Mouse (Mus musculus) heart, adult 2 months (tissue): ENCODE results near the gene Iah1. TPM values are rescaled to one million over a fixed set of nuclear protein-coding genes. Genes with fewer than 3 reads are reported as not detected.

Experiments used
- DNase-seq, 2 experiments: peaks; one replicate each; pipeline ENCODE4 v3.0.0; 2021
- H3K27ac ChIP-seq: fragments of 200-600 bp; 2 replicates; pipeline ENCODE4 v1.8.1; 2022
- H3K27me3 ChIP-seq: fragments of 200-500 bp; 2 replicates; pipeline ENCODE4 v1.6.1; 2012; ENCODE audit warnings: mild to moderate bottlenecking, low read length, inconsistent platforms, mixed read lengths; ENCODE audit not compliant: control insufficient read depth, insufficient read depth
- H3K36me3 ChIP-seq: fragments of 200-500 bp; 2 replicates; pipeline ENCODE4 v1.6.1; 2012; ENCODE audit warnings: low read length, inconsistent platforms; ENCODE audit not compliant: control insufficient read depth, insufficient read depth
- H3K4me1 ChIP-seq: fragments of 200-500 bp; 2 replicates; pipeline ENCODE4 v1.6.1; 2011; ENCODE audit warnings: low read length; ENCODE audit not compliant: control insufficient read depth, insufficient read depth
- H3K4me3 ChIP-seq: fragments of 200-600 bp; 2 replicates; pipeline ENCODE4 v1.8.1; 2022
- H3K79me2 ChIP-seq: fragments of 200-500 bp; replicated peaks from 2 replicates; pipeline ENCODE4 v1.6.1; 2012; ENCODE audit warnings: mild to moderate bottlenecking, inconsistent platforms, low read length, moderate library complexity, mixed read lengths; ENCODE audit not compliant: control insufficient read depth, insufficient read depth
- H3K9ac ChIP-seq: fragments of 200-500 bp; 2 replicates; pipeline ENCODE4 v1.6.1; 2012; ENCODE audit warnings: low read depth, mild to moderate bottlenecking, control low read depth, inconsistent platforms, low read length, mixed read lengths
- CTCF ChIP-seq: fragments of 200-600 bp; IDR thresholded peaks from 2 replicates; pipeline ENCODE4 v1.8.1; 2022; ENCODE audit warnings: antibody characterized with exemption, mild to moderate bottlenecking, moderate library complexity
- EP300 ChIP-seq: fragments of 200-500 bp; IDR thresholded peaks from 2 replicates; pipeline ENCODE4 v1.6.1; 2011; ENCODE audit warnings: low read depth, low read length, control low read depth; ENCODE audit not compliant: insufficient read depth
- POLR2A ChIP-seq: fragments of 200-500 bp; IDR thresholded peaks from 2 replicates; pipeline ENCODE4 v1.6.1; 2011; ENCODE audit warnings: mild to moderate bottlenecking, low read depth, low read length, control low read depth; ENCODE audit not compliant: insufficient read depth
- WGBS: fragments of 180-500 bp; shearing (Covaris S2); methylation state at CpG from one replicate; pipeline ENCODE4 v1.1.7; 2018; 5-methylcytosine and 5-hydroxymethylcytosine counted together
- intact Hi-C: fragments of 180-260 bp; cut with DNase I; formaldehyde crosslinking; loops from one replicate; pipeline ENCODE4 v1.15.1; 2025
- polyA plus RNA-seq: library from polyadenylated mRNA; depleted of rRNA; stranded (reverse); fragments of >200 nt; gene quantifications from 2 replicates; pipeline ENCODE4 v1.2.3, GENCODE M21; 2012
- total RNA-seq, 2 experiments: library from RNA; stranded (reverse); gene quantifications; 2 replicates each; pipeline ENCODE4 v1.2.3; 2021

Iah1 gene
- total and polyA plus RNA-seq, 3 experiments, result 12.6 to 28.4 (median 13.5) TPM

GRCm38 (mm10) chr12:21321170-21321569 is 5.0 kb downstream of the Iah1 start:
- no peak overlapping the region for H3K9ac ChIP-seq
- H3K27me3 ChIP-seq, result no peaks in the 10 kb centered on the region
- DNase-seq, result no peak
- H3K4me3 ChIP-seq, result no peak overlapping the region
- no peak overlapping the region for H3K27ac ChIP-seq
- WGBS, result 81% methylated on average over 9 of the region's 9 CpGs
- no peaks in the 10 kb centered on the region for H3K79me2 ChIP-seq
- intact Hi-C loops, result no loop called here
- TF ChIP-seq POLR2A (no peak), CTCF (no peak), EP300 (no peak)
- peaks cover 2% of the 10 kb centered on the region; the same call in 1 of the 2 replicates for H3K4me1 ChIP-seq
- H3K36me3 ChIP-seq, result no peaks in the 10 kb centered on the region

GRCm38 (mm10) chr12:21322296-21322695 is 6.1 kb downstream of the Iah1 start:
- intact Hi-C loops, result no loop called here
- Histone ChIP-seq H3K79me2 (no peaks in the 10 kb centered on the region), H3K27ac (no peak overlapping the region), H3K27me3 (no peaks in the 10 kb centered on the region), H3K36me3 (no peaks in the 10 kb centered on the region), H3K4me1 (no peaks in the 10 kb centered on the region), H3K9ac (no peak overlapping the region), H3K4me3 (no peak overlapping the region)
- 86% methylated on average over 4 of the region's 4 CpGs for WGBS
- DNase-seq, result no peak
- no peak for TF ChIP-seq POLR2A
- TF ChIP-seq CTCF, result no peak
- no peak for TF ChIP-seq EP300

- no peak for TF ChIP-seq CTCF
- TF ChIP-seq POLR2A, result no peak
- TF ChIP-seq EP300, result no peak
- intact Hi-C loops, result no loop called here
- no peaks in the 10 kb centered on the region for H3K79me2 ChIP-seq
- WGBS, result 76% methylated on average over 9 of the region's 9 CpGs
- H3K4me3 ChIP-seq, result no peak overlapping the region
- no peak for DNase-seq
- no peak overlapping the region for H3K27ac ChIP-seq
- no peaks in the 10 kb centered on the region for H3K36me3 ChIP-seq
- H3K4me1 ChIP-seq, result no peaks in the 10 kb centered on the region
- H3K27me3 ChIP-seq, result no peaks in the 10 kb centered on the region
- H3K9ac ChIP-seq, result no peak overlapping the region
These were observed 6.7 kb downstream of the Iah1 start for GRCm38 (mm10) chr12:21322856-21323255.

- intact Hi-C loops, result no loop called here
- no peak for TF ChIP-seq EP300
- no peak for TF ChIP-seq CTCF
- no peak for TF ChIP-seq POLR2A
- Histone ChIP-seq H3K36me3 (peaks cover under 1% of the 10 kb centered on the region; the same call in 1 of the 2 replicates), H3K9ac (no peak overlapping the region), H3K27ac (no peak overlapping the region), H3K4me3 (no peak overlapping the region), H3K79me2 (no peaks in the 10 kb centered on the region), H3K4me1 (no peaks in the 10 kb centered on the region), H3K27me3 (no peaks in the 10 kb centered on the region)
- no peak for DNase-seq
- WGBS, result 72% methylated on average over 5 of the region's 5 CpGs
These were observed 7.9 kb downstream of the Iah1 start for GRCm38 (mm10) chr12:21324101-21324500.

- no peak overlapping the region for H3K4me3 ChIP-seq
- DNase-seq, result no peak
- no peak overlapping the region for H3K9ac ChIP-seq
- H3K27me3 ChIP-seq, result no peaks in the 10 kb centered on the region
- H3K79me2 ChIP-seq, result no peaks in the 10 kb centered on the region
- no peaks in the 10 kb centered on the region for H3K4me1 ChIP-seq
- intact Hi-C loops, result no loop called here
- H3K36me3 ChIP-seq, result peaks cover 6% of the 10 kb centered on the region
- no peak for TF ChIP-seq POLR2A
- TF ChIP-seq CTCF, result no peak
- TF ChIP-seq EP300, result no peak
- WGBS, result 91% methylated on average over 8 of the region's 8 CpGs
- H3K27ac ChIP-seq, result no peak overlapping the region
These were observed 9.1 kb downstream of the Iah1 start for GRCm38 (mm10) chr12:21325266-21325665.

GRCm38 (mm10) chr12:21326325-21326724 is 10.1 kb downstream of the Iah1 start:
- DNase-seq, result no peak
- 76% methylated on average over 3 of the region's 3 CpGs for WGBS
- Histone ChIP-seq H3K4me1 (peaks cover 1% of the 10 kb centered on the region; the same call in 1 of the 2 replicates), H3K9ac (no peak overlapping the region), H3K79me2 (no peaks in the 10 kb centered on the region), H3K27me3 (no peaks in the 10 kb centered on the region), H3K27ac (no peak overlapping the region), H3K36me3 (peaks cover 6% of the 10 kb centered on the region), H3K4me3 (no peak overlapping the region)
- intact Hi-C loops, result no loop called here
- TF ChIP-seq CTCF (no peak), POLR2A (no peak), EP300 (no peak)
